ENCODE assay signal across 9 mouse cellular contexts in the genomic region with DNA sequence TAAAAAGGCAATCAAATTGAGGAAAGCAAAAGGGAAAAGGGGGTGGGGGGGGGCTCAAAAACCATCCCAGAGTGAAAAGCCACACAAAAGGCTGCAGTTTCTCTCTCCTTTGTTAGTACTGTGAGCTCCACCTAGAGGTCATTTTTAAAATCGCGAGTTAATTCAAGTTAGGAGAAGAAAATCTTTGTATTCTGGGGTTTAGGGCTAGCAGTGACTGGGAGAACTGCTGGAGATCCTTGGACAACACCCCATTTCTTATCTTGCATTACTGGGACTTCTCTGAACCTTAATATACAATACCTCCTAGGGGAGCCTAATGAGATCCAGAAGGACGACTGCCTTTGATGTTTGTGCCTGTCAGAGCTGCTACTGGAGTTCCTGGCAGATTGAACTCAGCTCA.
DNase-seq lines count a peak whose midpoint lies in the region; ATAC-seq and TF ChIP-seq lines count a peak whose summit lies in the region.
"Had no signal": no experiment of that assay in that cellular context is flagged by ENCODE, and none has a peak within 500 bp of the region (broad histone marks: within the 10 kb centered on the region; RNA-seq: fewer than 3 reads in every experiment).

No protein-coding gene starts in this region.

- H3K4me2 ChIP-seq in forebrain, embryonic 14.5 days (ENCODE audit: low read length) = no peak overlapping the region

- peak; percentile 45; the same call in 1 of the 2 replicates for ATAC-seq in cerebellum, adult (ENCODE audit: insufficient number of reproducible peaks, low FRiP score, low TSS enrichment)
- peak; percentile 65 for ATAC-seq in forebrain, embryonic 14.5 days

- H3K36me3 ChIP-seq in forebrain, embryonic 14.5 days (ENCODE audit: control insufficient read depth, insufficient read depth, low read length) = no peaks in the 10 kb centered on the region
- no peaks in the 10 kb centered on the region for H3K36me3 ChIP-seq in midbrain, embryonic 10.5 days

- TF ChIP-seq CTCF in lung, adult 2 months (IDR thresholded peaks at IDR 0.05; ENCODE audit: insufficient read depth, low read length) = peak; percentile 13; the same call in 1 of the 2 replicates

- H3K27ac ChIP-seq in forebrain, embryonic 14.5 days (ENCODE audit: low read depth, low read length) = no peak overlapping the region
- H3K27ac ChIP-seq in midbrain, embryonic 10.5 days (replicated peaks) = no peak overlapping the region

- no peak overlapping the region for H3K4me3 ChIP-seq in lung, adult 2 months (replicated peaks; ENCODE audit: extremely low read depth, low read depth, low read length)
- no peak overlapping the region for H3K4me3 ChIP-seq in forebrain, embryonic 14.5 days (ENCODE audit: low read depth, low read length)
- no peak overlapping the region for H3K4me3 ChIP-seq in midbrain, embryonic 10.5 days
- H3K4me3 ChIP-seq: megakaryocyte, embryonic 14.5 days had no signal

- H3K9ac ChIP-seq in forebrain, embryonic 14.5 days (ENCODE audit: low read length) = no peak overlapping the region

- no peak for TF ChIP-seq POLR2A in lung, adult 2 months (IDR thresholded peaks at IDR 0.05; ENCODE audit: borderline replicate concordance, extremely low read depth, low read depth, low read length)

- H3K4me1 ChIP-seq in lung, adult 2 months (ENCODE audit: control insufficient read depth, insufficient read depth, low read length) = no peaks in the 10 kb centered on the region
- H3K4me1 ChIP-seq in forebrain, embryonic 14.5 days (ENCODE audit: control insufficient read depth, insufficient read depth, low read length) = no peaks in the 10 kb centered on the region
- H3K4me1 ChIP-seq in midbrain, embryonic 10.5 days = 0 out of 2 replicates have a peak, but pooled peaks cover 2% of the 10 kb centered on the region
- H3K4me1 ChIP-seq: megakaryocyte, embryonic 14.5 days had no signal

- H3K9me3 ChIP-seq in forebrain, embryonic 14.5 days (replicated peaks; ENCODE audit: control insufficient read depth, low read length) = no peaks in the 10 kb centered on the region
- H3K9me3 ChIP-seq in midbrain, embryonic 10.5 days (replicated peaks) = no peaks in the 10 kb centered on the region
- H3K9me3 ChIP-seq: megakaryocyte, embryonic 14.5 days had no signal

- no peak for DNase-seq in lung, adult 2 months
- no peak for DNase-seq in lung, postnatal 4 days
- DNase-seq in forebrain, embryonic 14.5 days (ENCODE audit: low spot score) = peak; percentile 84
- peak; percentile 11 for DNase-seq in midbrain, embryonic 10.5 days (ENCODE audit: low spot score)
- no peak for DNase-seq in adrenal gland, postnatal 25 days
- DNase-seq in ovary, postnatal 36 days (ENCODE audit: low spot score) = no peak
- no peak for DNase-seq in right cerebral cortex, postnatal 36 days (ENCODE audit: low spot score in 2 of 2)

- no peaks in the 10 kb centered on the region for H3K27me3 ChIP-seq in forebrain, embryonic 14.5 days (replicated peaks; ENCODE audit: control insufficient read depth, insufficient read depth, low read length)
- H3K27me3 ChIP-seq in midbrain, embryonic 10.5 days (ENCODE audit: low read depth, poor library complexity, severe bottlenecking) = peaks cover 29% of the 10 kb centered on the region

- WGBS in lung, adult 2 months = 10% methylated on average over 3 of the region's 3 CpGs
- 10% methylated on average over 3 of the region's 3 CpGs for WGBS in forebrain, embryonic 14.5 days
- 9% methylated on average over 3 of the region's 3 CpGs for WGBS in midbrain, embryonic 10.5 days

Comparison
In these comparisons a context has a peak if more than half of its experiments do, and no peak if none do; other contexts are left out.
1. DNase-seq: peak in forebrain, embryonic 14.5 days (single experiment) and midbrain, embryonic 10.5 days (single experiment); none in lung, adult 2 months (single experiment), lung, postnatal 4 days (0 of 2), adrenal gland, postnatal 25 days (single experiment), ovary, postnatal 36 days (single experiment) and right cerebral cortex, postnatal 36 days (0 of 2).